Mouse (Mus musculus) ES-E14 (cell line): Measurements from ENCODE around the gene Ugcg.

Source experiments
- ZC3H11A ChIP-seq: IDR thresholded peaks from 2 replicates; pipeline ENCODE4 v1.6.1; 2012; ENCODE audit warnings: low read depth, mild to moderate bottlenecking, inconsistent platforms, low read length, borderline replicate concordance
- ZNF384 ChIP-seq: IDR thresholded peaks from 2 replicates; pipeline ENCODE4 v1.6.1; 2012; ENCODE audit warnings: low read depth, low read length, inconsistent platforms

GRCm38 (mm10) chr4:59240160-59240559 lies 51.1 kb downstream of the Ugcg start:
- no peak for TF ChIP-seq ZC3H11A
- no peak for TF ChIP-seq ZNF384
